Mouse (Mus musculus) limb, embryonic 11.5 days (tissue): ENCODE measurements around the gene Ift88. TPM values are rescaled to one million over a fixed set of nuclear protein-coding genes. Genes with fewer than 3 reads are reported as not detected.

Experiments used
- ATAC-seq: fragments of 200-750 bp; cut with Nextera tagmentation; 2 replicates; pipeline ENCODE4 v1.8.0; 2017; ENCODE audit warnings: low read depth; ENCODE audit not compliant: insufficient number of reproducible peaks, low FRiP score, low TSS enrichment
- DNase-seq: peaks from one replicate; pipeline ENCODE4 v3.0.0-alpha.2; 2015; ENCODE audit warnings: low spot score
- H3K27ac ChIP-seq: fragments of 300-500 bp; sonication (generic); replicated peaks from 2 replicates; pipeline ENCODE4 v1.5.1; 2014; ENCODE audit warnings: low read depth, mild to moderate bottlenecking, low read length
- H3K27me3 ChIP-seq: fragments of 300-500 bp; sonication (generic); 2 replicates; pipeline ENCODE4 v1.6.1; 2014; ENCODE audit warnings: mild to moderate bottlenecking, low read length, mixed read lengths; ENCODE audit not compliant: control insufficient read depth, insufficient read depth
- H3K36me3 ChIP-seq: fragments of 300-500 bp; sonication (generic); 2 replicates; pipeline ENCODE4 v1.6.1; 2014; ENCODE audit warnings: mild to moderate bottlenecking, low read length, moderate library complexity, mixed read lengths; ENCODE audit not compliant: control insufficient read depth, insufficient read depth
- H3K4me1 ChIP-seq: fragments of 300-500 bp; sonication (generic); 2 replicates; pipeline ENCODE4 v1.6.1; 2014; ENCODE audit warnings: low read length, mixed read lengths; ENCODE audit not compliant: control insufficient read depth, insufficient read depth
- H3K4me2 ChIP-seq: fragments of 300-500 bp; sonication (generic); 2 replicates; pipeline ENCODE4 v1.6.1; 2014; ENCODE audit warnings: low read depth, mild to moderate bottlenecking, moderate library complexity; ENCODE audit not compliant: severe bottlenecking
- H3K4me3 ChIP-seq: fragments of 300-500 bp; sonication (generic); 2 replicates; pipeline ENCODE4 v1.5.1; 2014; ENCODE audit warnings: low read depth, low read length
- H3K9ac ChIP-seq: fragments of 300-500 bp; sonication (generic); 2 replicates; pipeline ENCODE4 v1.6.1; 2014; ENCODE audit warnings: mild to moderate bottlenecking, low read length
- H3K9me3 ChIP-seq: fragments of 300-500 bp; sonication (generic); 2 replicates; pipeline ENCODE4 v1.6.1; 2016; ENCODE audit warnings: low read length; ENCODE audit not compliant: control insufficient read depth
- WGBS: fragments of 180-500 bp; shearing (Covaris S2); extraction: QIAGEN DNeasy Blood & Tissue Kit; methylation state at CpG from one replicate; pipeline ENCODE4 v1.1.7; 2014; 5-methylcytosine and 5-hydroxymethylcytosine counted together
- polyA plus RNA-seq: library from polyadenylated mRNA; unstranded; fragments of >200 nt; fragmentation: Nextera tagmentation; extraction: Ambion mirVana; gene quantifications from 2 replicates; pipeline ENCODE4 v1.2.1, GENCODE M21; 2014

Ift88 gene
- polyA plus RNA-seq, result 15.1 and 16.9 TPM in 2 replicates

DNA sequence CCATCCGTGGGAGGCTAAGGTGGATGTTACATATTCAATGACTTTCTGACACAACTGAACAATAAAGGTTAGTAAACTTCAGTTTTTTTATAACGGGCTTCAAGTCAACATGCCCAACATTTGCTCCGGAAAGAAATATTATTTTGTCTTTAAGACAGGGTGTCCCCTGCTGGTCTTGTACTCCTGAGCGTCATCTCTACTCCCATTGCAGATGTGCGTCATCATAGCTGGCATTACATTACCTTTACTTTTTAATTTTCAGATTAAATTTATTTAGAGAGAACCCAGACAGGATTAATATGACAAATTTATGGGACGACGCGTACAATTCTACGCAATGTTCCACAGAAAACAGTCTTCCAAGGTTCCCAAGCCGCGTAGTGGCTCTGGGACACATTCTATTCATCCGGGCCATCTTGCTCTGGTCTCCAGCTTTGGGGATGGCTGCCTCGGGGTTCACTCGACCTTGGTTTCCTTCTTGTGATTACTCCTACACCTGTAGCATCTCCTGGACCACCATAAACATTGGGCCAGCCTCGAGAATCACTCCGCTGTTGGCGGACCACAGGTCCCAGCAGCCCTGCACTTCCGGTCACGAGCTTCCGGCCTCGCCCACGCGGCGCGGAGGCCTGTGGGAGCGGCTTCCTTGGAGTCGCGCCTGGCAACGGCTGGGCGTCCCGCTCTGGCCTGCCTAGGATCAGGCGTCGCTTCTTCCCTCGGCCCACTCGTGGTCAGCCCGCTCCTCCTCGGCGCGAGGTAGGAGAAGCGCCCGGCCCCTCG, at the start of gene Ift88:
Ift88 (plus strand) TSS at position 631 of the 780 bp plus-strand sequence.
- ATAC-seq (peak; percentile 93), DNase-seq (peak; percentile 94)
- Histone ChIP-seq H3K4me1 (no peaks in the 10 kb centered on the region), H3K4me3 (peak within 1 kb of the TSS; percentile 92), H3K27ac (no peak within 1 kb of the TSS), H3K9ac (peak within 1 kb of the TSS; percentile 77), H3K27me3 (no peaks in the 10 kb centered on the region), H3K9me3 (no peaks in the 10 kb centered on the region), H3K36me3 (no peaks in the 10 kb centered on the region), H3K4me2 (peak within 1 kb of the TSS; percentile 70)
- 5% methylated on average over 39 of the region's 42 CpGs for WGBS

DNA sequence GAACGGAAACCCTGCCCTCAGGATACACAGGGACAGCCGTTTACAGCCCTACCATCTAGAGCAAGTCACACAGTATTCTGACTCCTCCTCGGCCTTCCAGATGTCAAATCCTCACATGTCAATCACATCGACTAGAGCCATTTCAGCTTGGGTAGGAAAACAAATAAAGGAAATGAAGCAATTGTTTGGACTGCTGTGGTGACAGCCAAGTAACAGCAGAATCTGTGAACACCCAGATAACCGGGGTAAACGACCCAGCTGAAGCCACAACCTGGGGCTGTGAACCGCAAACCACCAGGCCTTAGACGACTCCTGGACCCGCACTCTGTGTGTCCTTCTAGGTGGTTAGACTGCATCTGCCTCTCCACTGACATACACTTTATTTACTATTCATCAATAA, 48.7 kb upstream of the Ift88 start:
- Histone ChIP-seq H3K36me3 (no peaks in the 10 kb centered on the region), H3K4me1 (no peaks in the 10 kb centered on the region), H3K27me3 (no peaks in the 10 kb centered on the region), H3K4me2 (no peak overlapping the region), H3K9ac (no peak overlapping the region), H3K4me3 (no peak overlapping the region), H3K27ac (no peak overlapping the region), H3K9me3 (no peaks in the 10 kb centered on the region)
- WGBS, result 84% methylated on average over 9 of the region's 9 CpGs
- no peak for DNase-seq
- no peak for ATAC-seq

DNA sequence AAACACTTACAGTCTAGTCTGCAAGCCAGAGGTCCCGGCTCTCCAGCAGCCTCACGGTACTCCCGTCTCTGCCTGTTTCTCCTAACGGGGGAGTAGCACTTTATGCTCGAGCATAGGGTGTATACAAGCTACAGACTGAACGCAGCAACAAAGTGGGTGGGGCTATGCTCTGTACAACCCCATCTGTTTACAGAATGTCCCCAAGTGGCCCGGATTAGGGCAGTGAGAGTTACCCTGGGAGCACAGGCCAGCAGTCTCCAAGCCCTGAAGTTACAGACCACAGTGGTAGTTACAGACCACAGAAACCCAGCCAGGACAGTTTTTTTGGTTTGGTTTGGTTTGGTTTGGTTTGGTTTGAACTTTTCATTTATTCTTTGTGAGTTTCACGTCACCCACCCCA, 47.8 kb upstream of the Ift88 start:
- H3K4me2 ChIP-seq, result no peak overlapping the region
- H3K9ac ChIP-seq, result no peak overlapping the region
- H3K36me3 ChIP-seq, result no peaks in the 10 kb centered on the region
- 68% methylated on average over 8 of the region's 8 CpGs for WGBS
- DNase-seq (no peak), ATAC-seq (no peak)
- no peaks in the 10 kb centered on the region for H3K27me3 ChIP-seq
- H3K9me3 ChIP-seq, result no peaks in the 10 kb centered on the region
- no peaks in the 10 kb centered on the region for H3K4me1 ChIP-seq
- no peak overlapping the region for H3K27ac ChIP-seq
- no peak overlapping the region for H3K4me3 ChIP-seq

DNA sequence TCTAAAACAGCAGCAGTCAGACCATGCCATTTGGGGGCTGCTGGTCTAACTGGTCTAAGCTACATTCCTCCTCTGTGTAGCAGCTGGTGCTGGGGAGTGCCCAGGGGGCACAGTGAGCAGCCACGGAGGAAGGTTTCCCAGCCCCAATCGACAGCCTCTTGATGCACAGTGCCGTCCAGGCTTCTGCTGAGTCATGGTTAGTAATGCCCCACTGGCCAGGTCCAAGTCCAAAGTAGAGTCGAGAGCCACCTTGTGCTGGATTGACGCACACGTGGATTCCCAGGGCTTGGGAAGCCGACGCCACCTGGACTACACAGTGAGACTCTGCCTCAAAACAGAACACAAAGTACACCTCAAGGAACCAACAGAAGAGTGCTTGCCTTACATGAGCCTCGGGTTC, 46.9 kb upstream of the Ift88 start:
- Histone ChIP-seq H3K4me3 (no peak overlapping the region), H3K9ac (no peak overlapping the region), H3K4me1 (no peaks in the 10 kb centered on the region), H3K36me3 (no peaks in the 10 kb centered on the region), H3K4me2 (no peak overlapping the region), H3K27me3 (no peaks in the 10 kb centered on the region), H3K27ac (no peak overlapping the region), H3K9me3 (no peaks in the 10 kb centered on the region)
- 81% methylated on average over 9 of the region's 9 CpGs for WGBS
- ATAC-seq (no peak), DNase-seq (no peak)

DNA sequence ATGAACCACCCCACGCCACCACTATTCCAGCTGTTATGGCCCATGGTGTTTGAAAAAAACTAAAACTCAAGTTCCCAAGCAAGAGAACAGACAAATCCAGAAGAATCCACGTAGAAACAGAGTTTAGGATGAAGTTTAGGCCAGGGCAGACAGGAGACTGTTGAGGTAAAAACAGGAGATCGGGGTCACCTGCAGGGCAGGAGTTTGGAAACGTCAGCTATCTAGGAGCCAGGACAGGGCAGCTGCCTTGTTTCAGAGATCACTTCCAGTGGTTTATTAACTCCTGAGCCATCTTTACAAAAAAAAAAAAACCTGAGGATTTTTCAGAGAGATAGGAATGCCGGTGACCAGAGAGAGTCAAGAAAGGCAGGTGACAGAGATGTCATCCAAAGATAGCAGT, 46.3 kb upstream of the Ift88 start:
- no peak overlapping the region for H3K9ac ChIP-seq
- WGBS, result 82% methylated on average over 5 of the region's 5 CpGs
- no peaks in the 10 kb centered on the region for H3K27me3 ChIP-seq
- DNase-seq (no peak), ATAC-seq (no peak)
- no peak overlapping the region for H3K4me3 ChIP-seq
- no peaks in the 10 kb centered on the region for H3K9me3 ChIP-seq
- H3K4me2 ChIP-seq, result no peak overlapping the region
- no peaks in the 10 kb centered on the region for H3K36me3 ChIP-seq
- no peaks in the 10 kb centered on the region for H3K4me1 ChIP-seq
- no peak overlapping the region for H3K27ac ChIP-seq

DNA sequence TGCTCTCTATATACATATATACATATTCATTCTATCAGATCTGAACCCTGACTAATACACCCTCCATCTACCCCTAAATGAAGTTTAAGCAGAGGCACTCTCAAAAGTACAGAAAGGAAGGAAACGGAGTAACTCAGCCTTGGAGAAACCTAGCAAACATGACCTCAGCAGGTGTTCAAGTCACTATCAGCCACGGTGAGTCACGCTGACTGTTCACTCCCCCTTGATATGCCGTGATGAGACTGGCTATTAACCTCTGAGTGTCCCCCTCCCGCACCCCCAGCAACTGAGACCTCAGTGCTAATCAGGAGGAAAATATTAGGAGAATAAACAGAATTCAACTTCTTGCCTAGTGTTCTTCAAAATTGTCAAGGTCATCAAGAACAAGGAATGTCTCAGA, 38.2 kb upstream of the Ift88 start:
- WGBS, result 84% methylated on average over 5 of the region's 5 CpGs
- Histone ChIP-seq H3K9me3 (no peaks in the 10 kb centered on the region), H3K9ac (no peak overlapping the region), H3K36me3 (no peaks in the 10 kb centered on the region), H3K27ac (no peak overlapping the region), H3K4me2 (no peak overlapping the region), H3K27me3 (no peaks in the 10 kb centered on the region), H3K4me3 (no peak overlapping the region), H3K4me1 (peaks cover 8% of the 10 kb centered on the region)
- DNase-seq, result no peak
- no peak for ATAC-seq

DNA sequence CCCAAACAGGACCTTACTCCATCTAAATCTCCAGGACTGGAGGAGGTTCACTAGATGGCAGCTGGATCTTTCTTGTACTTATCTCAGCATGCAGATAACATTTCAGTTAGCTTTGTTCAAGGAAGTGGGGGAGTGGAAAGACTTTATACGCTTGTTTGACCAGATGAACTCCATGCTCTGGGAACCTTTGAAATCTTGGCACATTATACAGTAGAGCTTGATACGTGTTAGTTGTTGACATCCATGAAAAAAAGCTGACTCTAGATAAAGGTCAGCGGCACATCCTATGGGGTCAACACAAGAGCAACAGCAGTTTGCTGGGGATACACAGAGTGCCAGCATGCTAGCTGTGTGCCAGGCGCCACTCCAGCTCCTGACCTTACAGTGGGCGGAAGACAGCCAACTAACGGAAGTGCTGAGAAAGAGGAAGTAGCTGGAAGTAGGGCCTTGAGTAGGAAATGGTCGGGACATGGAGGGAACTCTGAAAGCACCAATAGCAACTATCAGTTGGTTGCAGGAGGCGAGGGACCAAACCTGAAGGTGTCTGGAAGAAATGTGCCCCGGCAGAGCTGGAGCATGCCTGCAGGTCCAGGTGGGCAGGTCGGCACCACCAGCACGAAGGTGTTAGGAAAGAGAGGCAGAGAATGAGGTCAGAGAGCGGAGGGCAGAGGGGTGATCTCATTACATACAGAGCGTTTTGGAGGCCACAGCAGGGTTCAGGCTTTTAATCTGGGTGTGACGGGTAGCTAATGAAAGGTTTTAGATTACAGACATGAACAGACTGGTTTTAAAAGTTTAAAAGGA, 36.9 kb upstream of the Ift88 start:
- WGBS, result 51% methylated on average over 14 of the region's 14 CpGs
- no peaks in the 10 kb centered on the region for H3K36me3 ChIP-seq
- no peak overlapping the region for H3K27ac ChIP-seq
- H3K27me3 ChIP-seq, result no peaks in the 10 kb centered on the region
- DNase-seq (no peak), ATAC-seq (no peak)
- H3K4me3 ChIP-seq, result no peak overlapping the region
- H3K4me1 ChIP-seq, result peaks cover 8% of the 10 kb centered on the region
- no peaks in the 10 kb centered on the region for H3K9me3 ChIP-seq
- H3K4me2 ChIP-seq, result no peak overlapping the region
- H3K9ac ChIP-seq, result no peak overlapping the region

DNA sequence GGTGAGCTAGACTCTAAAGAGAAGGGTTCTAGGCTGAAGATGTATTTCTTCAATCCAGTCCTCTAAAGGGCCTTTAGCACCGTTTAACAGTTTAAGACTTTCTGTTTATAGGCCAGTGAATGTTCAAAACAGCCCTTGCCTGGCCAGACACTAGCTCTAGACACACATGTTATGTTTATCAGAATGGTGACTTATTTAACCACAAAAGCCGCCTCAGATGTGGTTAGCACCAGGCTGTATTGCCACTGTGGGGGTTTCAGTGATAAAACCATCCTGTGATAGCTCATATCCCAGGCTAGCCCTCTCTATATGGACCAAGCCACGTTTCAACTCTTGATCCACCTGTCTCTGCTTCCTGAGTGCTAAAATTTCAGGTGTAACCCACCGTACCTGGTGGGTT, 32.2 kb upstream of the Ift88 start:
- 75% methylated on average over 4 of the region's 4 CpGs for WGBS
- ATAC-seq (no peak), DNase-seq (no peak)
- H3K4me2 ChIP-seq, result no peak overlapping the region
- no peaks in the 10 kb centered on the region for H3K27me3 ChIP-seq
- no peak overlapping the region for H3K9ac ChIP-seq
- H3K9me3 ChIP-seq, result no peaks in the 10 kb centered on the region
- no peaks in the 10 kb centered on the region for H3K36me3 ChIP-seq
- H3K27ac ChIP-seq, result no peak overlapping the region
- H3K4me3 ChIP-seq, result no peak overlapping the region
- peaks cover 8% of the 10 kb centered on the region for H3K4me1 ChIP-seq
